Mouse (Mus musculus): ENCODE results near the gene Nox1.
A peak's percentile ranks its signal among the peaks of the same experiment; 100 is the strongest.
"Not testable (repeated sequence)": the region's sequence is repeated elsewhere in the genome, so short reads cannot be mapped to it uniquely, and the experiment has no call there.

Nox1 gene

GRCm38 (mm10) chrX:134221856-134222255, at the start of gene Nox1:
Gene Nox1, minus strand, starts transcription at chrX:134221956.
- no peak for DNase-seq

GRCm38 (mm10) chrX:134262129-134262528, 40.4 kb upstream of the Nox1 start:
- peak; percentile 6 to 7 for DNase-seq

- DNase-seq = no peak
Measured at GRCm38 (mm10) chrX:134261191-134261590, 39.4 kb upstream of the Nox1 start.

- DNase-seq = no peak
Measured at GRCm38 (mm10) chrX:134248202-134248601, 26.4 kb upstream of the Nox1 start.

- DNase-seq = no peak
Measured at GRCm38 (mm10) chrX:134245946-134246345, 24.2 kb upstream of the Nox1 start.

- DNase-seq = no peak
Measured at GRCm38 (mm10) chrX:134238266-134238665, 16.5 kb upstream of the Nox1 start.

GRCm38 (mm10) chrX:134233048-134233447, 11.3 kb upstream of the Nox1 start:
- DNase-seq = no peak

- no peak for DNase-seq
Measured at GRCm38 (mm10) chrX:134220618-134221017, 1.1 kb downstream of the Nox1 start.

GRCm38 (mm10) chrX:134218161-134218560, 3.6 kb downstream of the Nox1 start:
- no peak for DNase-seq

- no peak for DNase-seq
Measured at GRCm38 (mm10) chrX:134211151-134211642, 10.6 kb downstream of the Nox1 start.

- no peak for DNase-seq
Measured at GRCm38 (mm10) chrX:134208491-134208890, 13.3 kb downstream of the Nox1 start.

- DNase-seq = not testable (repeated sequence)
Measured at GRCm38 (mm10) chrX:134187201-134187600, 34.6 kb downstream of the Nox1 start, which contains the start of gene Arl13a. Gene Arl13a, plus strand, starts transcription at chrX:134187501.

- no peak for DNase-seq
Measured at GRCm38 (mm10) chrX:134174699-134175098, 47.1 kb downstream of the Nox1 start.

GRCm38 (mm10) chrX:134170584-134170983, 51.2 kb downstream of the Nox1 start:
- DNase-seq = no peak

GRCm38 (mm10) chrX:134163484-134163883, 58.3 kb downstream of the Nox1 start:
- no peak for DNase-seq

GRCm38 (mm10) chrX:134162826-134163225, 58.9 kb downstream of the Nox1 start:
- DNase-seq = peak; percentile 4 to 5

- peak; percentile 0 to 2 for DNase-seq
Measured at GRCm38 (mm10) chrX:134162043-134162720, 59.6 kb downstream of the Nox1 start, which contains the start of gene Xkrx. Gene Xkrx, minus strand, starts transcription at chrX:134162076.

GRCm38 (mm10) chrX:134160442-134160841, 61.3 kb downstream of the Nox1 start:
- no peak for DNase-seq

- DNase-seq = no peak
Measured at GRCm38 (mm10) chrX:134158151-134158550, 63.6 kb downstream of the Nox1 start.

- no peak for DNase-seq
Measured at GRCm38 (mm10) chrX:134141986-134142385, 79.8 kb downstream of the Nox1 start.

GRCm38 (mm10) chrX:134141551-134141950, 80.2 kb downstream of the Nox1 start:
- no peak for DNase-seq

GRCm38 (mm10) chrX:134140024-134140423, 81.7 kb downstream of the Nox1 start:
- no peak for DNase-seq

- peak; percentile 14 to 17 for DNase-seq
Measured at GRCm38 (mm10) chrX:134133821-134134220, 87.9 kb downstream of the Nox1 start.

GRCm38 (mm10) chrX:134132295-134132694, 89.5 kb downstream of the Nox1 start:
- peak; percentile 49 to 58 for DNase-seq

GRCm38 (mm10) chrX:134128549-134128948, 93.2 kb downstream of the Nox1 start:
- no peak for DNase-seq

Measured in cerebellum, postnatal 10 days (tissue).